Mouse (Mus musculus): ENCODE results near the gene Gpx4. TPM values are rescaled to one million over a fixed set of nuclear protein-coding genes. Genes with fewer than 3 reads are reported as not detected.

Gpx4 gene
- polyA plus RNA-seq, 1 experiment: 217 TPM

DNA sequence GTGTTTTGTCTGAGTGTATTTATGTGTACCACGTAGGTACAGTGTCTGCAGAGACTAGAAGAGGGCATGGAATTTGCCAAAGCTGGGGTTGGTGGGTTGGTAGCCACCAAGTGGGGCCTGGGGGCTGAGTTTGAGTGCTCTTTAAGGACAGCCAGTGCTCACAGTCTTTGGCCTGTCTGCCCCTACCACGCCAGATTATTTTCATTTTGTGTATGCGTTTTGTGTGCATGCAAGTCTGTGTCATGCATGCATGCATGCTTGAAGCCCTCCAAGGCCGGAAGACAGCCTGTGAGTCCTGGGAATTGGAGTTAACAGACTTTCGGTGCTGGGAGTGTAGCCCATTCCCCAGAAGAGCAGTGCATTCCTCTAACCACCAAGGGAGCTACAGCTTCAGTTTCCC is 8.4 kb downstream of the Gpx4 start:
- H3K27ac ChIP-seq (ENCODE audit: insufficient read depth, low read length): no peak overlapping the region
- H3K4me1 ChIP-seq (ENCODE audit: control insufficient read depth, insufficient read depth, low read length): peaks cover 8% of the 10 kb centered on the region
- TF ChIP-seq CTCF (IDR thresholded peaks at IDR 0.05; ENCODE audit: borderline replicate concordance, insufficient read depth, low read length): no peak
- no peak for TF ChIP-seq POLR2A (IDR thresholded peaks at IDR 0.05; ENCODE audit: low read depth, low read length)
- peak overlapping the region; percentile 80 for H3K4me3 ChIP-seq (ENCODE audit: insufficient read depth, low read length)

GRCm38 (mm10) chr10:80055891-80056290 is 8.9 kb downstream of the Gpx4 start:
- TF ChIP-seq POLR2A (IDR thresholded peaks at IDR 0.05; ENCODE audit: low read depth, low read length) (no peak), CTCF (IDR thresholded peaks at IDR 0.05; ENCODE audit: borderline replicate concordance, insufficient read depth, low read length) (no peak)
- 0 out of 2 replicates have a peak overlapping the region, but pooled peaks have one; percentile 80 for H3K4me3 ChIP-seq (ENCODE audit: insufficient read depth, low read length)
- peaks cover 8% of the 10 kb centered on the region for H3K4me1 ChIP-seq (ENCODE audit: control insufficient read depth, insufficient read depth, low read length)
- H3K27ac ChIP-seq (ENCODE audit: insufficient read depth, low read length): no peak overlapping the region

- no peak overlapping the region for H3K27ac ChIP-seq (ENCODE audit: insufficient read depth, low read length)
- TF ChIP-seq CTCF (IDR thresholded peaks at IDR 0.05; ENCODE audit: borderline replicate concordance, insufficient read depth, low read length): no peak
- peak; percentile 7; the same call in 1 of the 2 replicates for TF ChIP-seq POLR2A (IDR thresholded peaks at IDR 0.05; ENCODE audit: low read depth, low read length)
- H3K4me3 ChIP-seq (ENCODE audit: insufficient read depth, low read length): no peak overlapping the region
- peaks cover 6% of the 10 kb centered on the region for H3K4me1 ChIP-seq (ENCODE audit: control insufficient read depth, insufficient read depth, low read length)
Observed at GRCm38 (mm10) chr10:80056506-80056905, 9.5 kb downstream of the Gpx4 start.

DNA sequence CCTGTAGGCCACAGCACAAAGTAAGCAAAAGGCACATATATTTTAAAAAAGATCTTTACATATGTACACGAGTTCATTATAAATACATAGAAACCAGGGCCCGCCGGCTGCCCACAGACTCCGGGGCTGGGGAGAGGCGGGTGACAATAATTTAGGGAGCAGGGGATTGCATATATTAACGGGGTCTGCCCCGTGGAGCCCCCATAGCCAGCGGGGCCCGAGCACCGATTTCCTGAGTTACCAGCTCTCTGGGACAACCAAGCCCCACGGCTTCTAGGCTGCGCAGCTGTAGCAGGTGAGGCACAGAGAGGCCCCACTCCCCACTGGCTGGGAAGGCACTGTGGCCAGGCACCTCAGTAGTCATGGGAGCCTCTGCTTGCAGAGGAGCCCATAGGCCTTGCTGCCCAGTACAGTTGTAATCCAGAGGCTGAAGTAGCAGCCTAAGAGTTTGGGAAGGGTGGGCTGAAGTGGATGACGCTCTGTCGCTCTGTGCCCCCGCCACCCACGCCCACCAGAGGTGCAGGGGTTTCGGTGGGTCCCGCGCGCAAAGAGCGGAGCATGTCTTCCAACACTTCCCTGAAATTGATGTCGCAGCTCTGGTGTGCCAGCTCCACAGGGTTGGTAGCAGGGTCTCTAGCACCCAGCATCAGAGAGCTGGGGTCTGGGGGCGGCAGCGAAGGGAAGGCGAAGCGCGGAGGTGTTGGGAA is 10.2 kb downstream of the Gpx4 start:
- no peak overlapping the region for H3K4me3 ChIP-seq (ENCODE audit: insufficient read depth, low read length)
- no peak for TF ChIP-seq CTCF (IDR thresholded peaks at IDR 0.05; ENCODE audit: borderline replicate concordance, insufficient read depth, low read length)
- no peak; the same call in 1 of the 2 replicates for TF ChIP-seq POLR2A (IDR thresholded peaks at IDR 0.05; ENCODE audit: low read depth, low read length)
- no peak overlapping the region for H3K27ac ChIP-seq (ENCODE audit: insufficient read depth, low read length)
- peaks cover 4% of the 10 kb centered on the region; the same call in 1 of the 2 replicates for H3K4me1 ChIP-seq (ENCODE audit: control insufficient read depth, insufficient read depth, low read length)

DNA sequence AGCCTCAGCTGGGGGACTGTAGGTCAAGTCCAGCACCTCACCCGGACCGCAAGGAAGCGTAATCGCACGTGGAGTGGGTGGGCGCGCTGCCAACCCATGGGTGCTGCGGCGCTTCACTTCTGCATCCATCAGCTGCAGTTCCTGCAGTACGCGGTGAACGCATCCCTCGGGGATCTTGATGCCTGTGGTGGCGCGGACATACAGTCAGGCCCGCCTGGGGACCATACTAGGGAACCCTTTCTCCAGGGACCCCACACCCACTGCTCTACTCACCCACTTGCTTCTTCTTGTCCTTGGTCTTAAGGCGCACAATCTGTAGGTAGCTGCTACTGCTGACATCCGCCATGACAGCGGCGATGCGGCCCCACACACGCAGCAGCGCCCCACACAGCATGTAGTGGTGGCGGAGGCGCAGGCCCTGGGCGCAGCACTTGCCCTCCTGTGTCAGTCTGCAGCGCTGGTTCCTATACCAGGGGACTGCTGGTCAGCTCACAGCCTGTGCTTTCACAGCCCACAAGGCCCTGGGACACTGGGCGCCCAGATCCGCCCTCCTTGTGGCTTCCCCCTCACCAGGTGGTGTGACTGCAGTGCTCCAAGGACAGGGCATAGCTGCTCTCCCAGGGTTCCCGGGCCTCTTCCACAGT is 10.8 kb downstream of the Gpx4 start:
- peak; percentile 31; the same call in 1 of the 2 replicates for TF ChIP-seq POLR2A (IDR thresholded peaks at IDR 0.05; ENCODE audit: low read depth, low read length)
- no peak for TF ChIP-seq CTCF (IDR thresholded peaks at IDR 0.05; ENCODE audit: borderline replicate concordance, insufficient read depth, low read length)
- Histone ChIP-seq H3K4me3 (ENCODE audit: insufficient read depth, low read length) (no peak overlapping the region), H3K4me1 (ENCODE audit: control insufficient read depth, insufficient read depth, low read length) (no peaks in the 10 kb centered on the region), H3K27ac (ENCODE audit: insufficient read depth, low read length) (no peak overlapping the region)

DNA sequence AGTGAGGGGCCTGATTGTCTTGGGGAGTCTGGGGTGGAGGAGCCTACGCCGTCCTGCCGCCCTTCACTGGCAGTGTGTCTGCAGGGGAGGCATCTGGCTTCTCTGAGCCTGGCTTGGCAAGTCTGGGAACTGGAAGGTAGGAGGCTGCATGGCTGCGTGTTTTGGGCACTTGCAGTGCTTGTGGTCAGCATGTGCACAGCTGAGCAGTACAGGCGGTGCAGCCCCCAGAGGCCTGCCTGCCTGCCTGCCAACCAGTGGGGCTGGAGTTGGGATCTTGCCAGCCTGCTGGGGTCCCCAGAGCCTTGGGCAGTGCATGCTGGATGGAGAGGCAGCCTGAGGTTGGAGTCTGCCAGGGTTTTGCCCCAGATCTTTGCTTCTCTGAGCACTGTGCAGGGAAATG is 16.1 kb downstream of the Gpx4 start:
- Histone ChIP-seq H3K4me3 (ENCODE audit: insufficient read depth, low read length) (no peak overlapping the region), H3K4me1 (ENCODE audit: control insufficient read depth, insufficient read depth, low read length) (no peaks in the 10 kb centered on the region), H3K27ac (ENCODE audit: insufficient read depth, low read length) (no peak overlapping the region)
- no peak for TF ChIP-seq POLR2A (IDR thresholded peaks at IDR 0.05; ENCODE audit: low read depth, low read length)
- no peak for TF ChIP-seq CTCF (IDR thresholded peaks at IDR 0.05; ENCODE audit: borderline replicate concordance, insufficient read depth, low read length)

- H3K27ac ChIP-seq (ENCODE audit: insufficient read depth, low read length): no peak overlapping the region
- TF ChIP-seq POLR2A (IDR thresholded peaks at IDR 0.05; ENCODE audit: low read depth, low read length): no peak
- TF ChIP-seq CTCF (IDR thresholded peaks at IDR 0.05; ENCODE audit: borderline replicate concordance, insufficient read depth, low read length): no peak
- no peak overlapping the region for H3K4me3 ChIP-seq (ENCODE audit: insufficient read depth, low read length)
- H3K4me1 ChIP-seq (ENCODE audit: control insufficient read depth, insufficient read depth, low read length): no peaks in the 10 kb centered on the region
Observed at GRCm38 (mm10) chr10:80063877-80064650, 17.1 kb downstream of the Gpx4 start.

GRCm38 (mm10) chr10:80069251-80069650 is 22.3 kb downstream of the Gpx4 start:
- Histone ChIP-seq H3K4me1 (ENCODE audit: control insufficient read depth, insufficient read depth, low read length) (peaks cover 25% of the 10 kb centered on the region), H3K4me3 (ENCODE audit: insufficient read depth, low read length) (no peak overlapping the region), H3K27ac (ENCODE audit: insufficient read depth, low read length) (no peak overlapping the region)
- TF ChIP-seq POLR2A (IDR thresholded peaks at IDR 0.05; ENCODE audit: low read depth, low read length) (no peak), CTCF (IDR thresholded peaks at IDR 0.05; ENCODE audit: borderline replicate concordance, insufficient read depth, low read length) (no peak)

DNA sequence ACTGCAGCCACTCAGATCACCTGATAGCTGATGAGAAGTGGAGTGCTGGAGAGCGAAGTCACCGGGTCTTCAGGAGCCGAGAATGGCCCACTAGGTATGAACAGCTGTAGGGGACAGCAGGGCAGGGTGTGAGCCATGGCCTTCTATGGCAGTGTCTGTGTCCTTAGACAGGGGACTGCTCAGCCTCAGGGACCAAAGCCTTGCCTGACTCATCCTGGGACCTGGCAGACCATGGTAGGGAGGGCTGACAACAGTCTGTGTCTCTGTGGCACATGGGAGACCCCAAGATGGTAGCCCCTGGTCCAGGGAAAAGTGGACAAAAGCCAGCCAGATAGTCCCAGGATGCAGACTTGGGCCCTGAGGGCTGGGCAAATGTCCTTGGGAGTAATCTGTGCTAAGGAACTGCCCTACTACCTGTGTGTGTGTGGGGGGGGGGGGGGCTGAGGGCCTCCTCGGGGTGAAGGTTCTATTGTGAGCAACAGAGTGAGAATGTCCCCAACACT is 23.0 kb downstream of the Gpx4 start:
- H3K4me3 ChIP-seq (ENCODE audit: insufficient read depth, low read length): no peak overlapping the region
- TF ChIP-seq POLR2A (IDR thresholded peaks at IDR 0.05; ENCODE audit: low read depth, low read length) (no peak), CTCF (IDR thresholded peaks at IDR 0.05; ENCODE audit: borderline replicate concordance, insufficient read depth, low read length) (no peak)
- 0 out of 2 replicates have a peak overlapping the region, but pooled peaks have one; percentile 76 for H3K27ac ChIP-seq (ENCODE audit: insufficient read depth, low read length)
- peaks cover 25% of the 10 kb centered on the region for H3K4me1 ChIP-seq (ENCODE audit: control insufficient read depth, insufficient read depth, low read length)
